Mouse (Mus musculus): Measurements from ENCODE around the gene Rbak.
"Not testable (repeated sequence)": the region's sequence is repeated elsewhere in the genome, so short reads cannot be mapped to it uniquely, and the experiment has no call there.

Gene Rbak

GRCm38 (mm10) chr5:143134216-143135010, 46.2 kb downstream of the Rbak start:
- in situ Hi-C loops (cut with MboI): not testable (repeated sequence)

GRCm38 (mm10) chr5:143132935-143133514, 47.5 kb downstream of the Rbak start:
- in situ Hi-C loops (cut with MboI): no loop called here

GRCm38 (mm10) chr5:143130342-143130741, 50.2 kb downstream of the Rbak start:
- in situ Hi-C loops (cut with MboI): no loop called here

DNA sequence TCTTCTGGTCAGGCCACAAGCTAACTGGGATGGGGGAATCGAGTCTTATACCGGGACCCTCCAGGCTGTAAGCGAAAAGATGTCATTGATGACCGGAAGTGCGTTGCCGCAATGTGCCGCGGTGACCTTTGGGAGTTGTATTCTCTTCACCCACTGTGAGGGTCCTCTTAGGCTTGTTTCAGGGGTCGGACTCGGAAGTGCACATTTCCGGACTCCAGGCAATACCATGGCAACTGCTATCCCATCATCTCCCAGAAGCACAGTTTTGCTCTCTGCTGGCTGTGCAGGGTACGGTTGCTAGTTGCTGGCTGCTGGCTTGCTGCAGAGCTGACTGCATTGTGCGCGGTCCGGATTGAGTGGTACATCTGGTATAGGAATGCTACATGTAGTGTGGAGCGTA, 51.5 kb downstream of the Rbak start:
- in situ Hi-C loops (cut with MboI): no loop called here

- in situ Hi-C loops (cut with MboI): no loop called here
Measured at GRCm38 (mm10) chr5:143127837-143128236, 52.7 kb downstream of the Rbak start.

GRCm38 (mm10) chr5:143126908-143127307, 53.7 kb downstream of the Rbak start:
- in situ Hi-C loops (cut with MboI): no loop called here

- in situ Hi-C loops (cut with MboI): no loop called here
Measured at GRCm38 (mm10) chr5:143126089-143126488, 54.5 kb downstream of the Rbak start.

DNA sequence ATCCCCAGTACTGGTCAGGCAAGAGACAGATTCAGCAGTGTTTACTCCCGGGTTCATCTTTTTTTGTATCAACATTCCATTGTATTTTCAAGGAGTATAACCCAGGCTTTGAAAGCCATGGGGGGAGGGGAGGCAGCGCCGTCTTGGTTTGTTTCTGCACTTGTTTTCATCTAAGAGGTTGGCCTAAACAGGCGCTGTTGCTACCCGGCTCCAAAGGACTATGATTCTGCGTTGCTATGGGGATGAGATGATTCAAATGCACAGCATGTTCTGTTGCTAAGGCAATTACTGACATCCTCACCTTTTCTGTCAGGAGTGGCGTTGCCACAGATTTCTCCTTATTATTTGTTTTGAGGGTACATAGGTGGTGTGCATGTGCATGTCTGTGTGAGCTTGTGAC, 55.0 kb downstream of the Rbak start:
- in situ Hi-C loops (cut with MboI): no loop called here

DNA sequence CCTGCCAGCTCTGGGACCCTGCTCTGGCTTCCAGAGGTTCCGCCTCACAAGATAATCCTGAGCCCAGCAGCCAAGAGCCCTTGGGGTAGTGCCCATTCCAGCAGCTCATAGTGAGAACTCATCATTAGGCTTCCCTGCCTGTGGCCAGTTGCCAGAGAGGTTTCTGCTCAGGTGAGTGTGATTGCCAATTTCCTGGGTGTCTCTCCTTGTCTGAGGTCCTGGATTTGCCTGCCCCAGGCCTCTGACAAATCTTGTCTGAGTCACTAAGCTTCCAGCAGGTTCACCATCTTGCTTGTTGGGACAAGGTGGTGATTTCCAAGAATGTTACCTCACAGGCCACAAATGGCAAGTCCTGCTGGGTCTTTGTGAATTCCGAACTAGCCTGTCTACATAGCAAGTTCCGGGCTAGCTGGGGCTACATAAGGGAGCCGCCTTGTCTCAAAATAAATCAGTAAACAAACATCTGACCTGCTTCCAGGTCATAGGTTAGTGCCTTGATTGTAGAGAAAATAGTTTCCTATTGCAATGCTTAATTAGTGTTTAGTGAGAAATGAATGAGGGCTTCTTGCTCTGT, 55.7 kb downstream of the Rbak start:
- in situ Hi-C loops (cut with MboI): no loop called here

GRCm38 (mm10) chr5:143122673-143123072, 57.9 kb downstream of the Rbak start:
- in situ Hi-C loops (cut with MboI): no loop called here

Data from mature B cell (primary cell).